Mouse (Mus musculus) ES-E14 (cell line): ENCODE measurements around the gene Ubr1. TPM values are rescaled to one million over a fixed set of nuclear protein-coding genes. Genes with fewer than 3 reads are reported as not detected.
A peak's percentile ranks its signal among the peaks of the same experiment; 100 is the strongest.
"Not testable (repeated sequence)": the region's sequence is repeated elsewhere in the genome, so short reads cannot be mapped to it uniquely, and the experiment has no call there.

ENCODE experiments used
- DNase-seq: peaks from one replicate; pipeline ENCODE4 v3.0.0-alpha.2; 2013; ENCODE audit warnings: low read depth, low spot score
- H3K27ac ChIP-seq: 2 replicates; pipeline ENCODE4 v1.5.1; 2012; ENCODE audit warnings: low read depth, mild to moderate bottlenecking, low read length, moderate library complexity, mixed read lengths; ENCODE audit not compliant: poor library complexity, insufficient read depth, severe bottlenecking
- H3K36me3 ChIP-seq: 2 replicates; pipeline ENCODE4 v1.6.1; 2012; ENCODE audit warnings: mild to moderate bottlenecking, low read length, moderate library complexity, mixed read lengths; ENCODE audit not compliant: control insufficient read depth, poor library complexity, insufficient read depth, severe bottlenecking
- H3K4me1 ChIP-seq, 2 experiments: fragments of 150-350 bp in 1 of 2; sonication (generic) in 1 of 2; 2 replicates each; pipeline ENCODE4 v1.6.1; 2012; ENCODE audit warnings: low read length in 2 of 2, mild to moderate bottlenecking in 1 of 2, mixed read lengths in 1 of 2; ENCODE audit not compliant: control insufficient read depth in 2 of 2, insufficient read depth in 2 of 2, poor library complexity in 1 of 2
- H3K4me3 ChIP-seq, 2 experiments: fragments of 150-350 bp in 1 of 2; sonication (generic) in 1 of 2; 2 replicates each; pipeline ENCODE4 v1.5.1; 2012; ENCODE audit warnings: low read length in 2 of 2, low read depth in 1 of 2, mild to moderate bottlenecking in 1 of 2, mixed read lengths in 1 of 2; ENCODE audit not compliant: insufficient read depth in 1 of 2, poor library complexity in 1 of 2, severe bottlenecking in 1 of 2
- H3K9ac ChIP-seq: 2 replicates; pipeline ENCODE4 v1.6.1; 2012; ENCODE audit warnings: low read depth, mild to moderate bottlenecking, low read length, mixed read lengths; ENCODE audit not compliant: poor library complexity, insufficient read depth, severe bottlenecking
- H3K9me3 ChIP-seq: fragments of 150-350 bp; sonication (generic); 2 replicates; pipeline ENCODE4 v1.6.1; 2012; ENCODE audit warnings: low read depth, mild to moderate bottlenecking, low read length; ENCODE audit not compliant: control insufficient read depth, insufficient read depth
- CHD2 ChIP-seq: IDR thresholded peaks from 2 replicates; pipeline ENCODE4 v1.6.1; 2014; ENCODE audit warnings: mild to moderate bottlenecking, low read depth, low read length, inconsistent platforms
- HCFC1 ChIP-seq: IDR thresholded peaks from 2 replicates; pipeline ENCODE4 v1.6.1; 2012; ENCODE audit warnings: low read length, inconsistent platforms, borderline replicate concordance; ENCODE audit not compliant: insufficient read depth
- MAFK ChIP-seq: IDR thresholded peaks from 2 replicates; pipeline ENCODE4 v1.6.1; 2014; ENCODE audit warnings: mild to moderate bottlenecking, low read depth, low read length, inconsistent platforms; ENCODE audit not compliant: insufficient read depth
- ZC3H11A ChIP-seq: IDR thresholded peaks from 2 replicates; pipeline ENCODE4 v1.6.1; 2012; ENCODE audit warnings: low read depth, mild to moderate bottlenecking, inconsistent platforms, low read length, borderline replicate concordance
- ZNF384 ChIP-seq: IDR thresholded peaks from 2 replicates; pipeline ENCODE4 v1.6.1; 2012; ENCODE audit warnings: low read depth, low read length, inconsistent platforms
- in situ Hi-C, 2 experiments: fragments of 600-800 bp; cut with MboI; formaldehyde crosslinking; loops; one replicate each; pipeline ENCODE4 v1.15.1; 2025; ENCODE audit warnings: low sequenced_read_pairs in 2 of 2, inconsistent platforms in 1 of 2; ENCODE audit not compliant: unreplicated experiment in 2 of 2
- total RNA-seq: library from RNA; depleted of rRNA; stranded (reverse); fragments of 300-350 nt; gene quantifications from 2 replicates; pipeline ENCODE4 v1.2.3, GENCODE M21; 2012

Ubr1 gene
- total RNA-seq, 1 experiment, result 21.9 TPM

GRCm38 (mm10) chr2:120977926-120978692, 7.6 kb upstream of the Ubr1 start:
- Histone ChIP-seq H3K4me1 (peaks cover 2% of the 10 kb centered on the region in 2 experiments; a peak in 1 of 4 replicates), H3K36me3 (no peaks in the 10 kb centered on the region), H3K9me3 (no peaks in the 10 kb centered on the region), H3K9ac (no peak overlapping the region), H3K4me3 (peak overlapping the region; percentile 77 to 85; a peak in 2 of 4 replicates), H3K27ac (no peak overlapping the region)
- DNase-seq, result no peak
- in situ Hi-C loops, result no loop called here
- TF ChIP-seq ZNF384 (no peak), ZC3H11A (no peak), MAFK (no peak), CHD2 (no peak), HCFC1 (no peak)

- Histone ChIP-seq H3K4me3 (peak within 1 kb of the TSS; percentile 77 to 85), H3K27ac (no peak within 1 kb of the TSS), H3K9me3 (no peaks in the 10 kb centered on the region), H3K9ac (peak within 1 kb of the TSS; percentile 79), H3K36me3 (no peaks in the 10 kb centered on the region), H3K4me1 (peaks cover 2 to 3% of the 10 kb centered on the region in 2 experiments; a peak in 1 of 4 replicates)
- in situ Hi-C loops, result no loop called here
- TF ChIP-seq ZC3H11A (no peak), MAFK (no peak), CHD2 (no peak), HCFC1 (no peak), ZNF384 (no peak)
- DNase-seq, result no peak
Measured at GRCm38 (mm10) chr2:120976990-120977925, 6.7 kb upstream of the Ubr1 start, which contains the start of gene Tmem62. Gene Tmem62 (plus strand): TSS chr2:120977017.

- H3K4me3 ChIP-seq, result peak overlapping the region in 1 of 2 experiments; percentile 77; a peak in 1 of 4 replicates
- DNase-seq, result no peak
- H3K36me3 ChIP-seq, result no peaks in the 10 kb centered on the region
- TF ChIP-seq ZNF384, result no peak
- no peak for TF ChIP-seq MAFK
- no peak for TF ChIP-seq HCFC1
- no peak for TF ChIP-seq ZC3H11A
- no peak for TF ChIP-seq CHD2
- no peak overlapping the region for H3K27ac ChIP-seq
- H3K4me1 ChIP-seq, result peaks cover 2 to 3% of the 10 kb centered on the region in 2 experiments; a peak in 1 of 4 replicates
- H3K9ac ChIP-seq, result no peak overlapping the region
- H3K9me3 ChIP-seq, result no peaks in the 10 kb centered on the region
- in situ Hi-C loops, result no loop called here
Measured at GRCm38 (mm10) chr2:120976308-120976707, 5.8 kb upstream of the Ubr1 start.

- H3K36me3 ChIP-seq, result no peaks in the 10 kb centered on the region
- peak overlapping the region in 1 of 2 experiments; percentile 49; a peak in 2 of 4 replicates for H3K4me3 ChIP-seq
- H3K9me3 ChIP-seq, result no peaks in the 10 kb centered on the region
- no peak overlapping the region for H3K27ac ChIP-seq
- TF ChIP-seq CHD2, result no peak
- no peak for TF ChIP-seq HCFC1
- no peak for TF ChIP-seq ZC3H11A
- TF ChIP-seq MAFK, result no peak
- TF ChIP-seq ZNF384, result no peak
- H3K4me1 ChIP-seq, result peaks cover 2 to 3% of the 10 kb centered on the region in 2 experiments; a peak in 1 of 4 replicates
- H3K9ac ChIP-seq, result no peak overlapping the region
- DNase-seq, result no peak
- in situ Hi-C loops, result no loop called here
Measured at GRCm38 (mm10) chr2:120972964-120973363, 2.4 kb upstream of the Ubr1 start.

- H3K9ac ChIP-seq, H3K9me3 ChIP-seq, H3K4me3 ChIP-seq, DNase-seq, H3K27ac ChIP-seq, H3K36me3 ChIP-seq, H3K4me1 ChIP-seq, in situ Hi-C loops: not testable (repeated sequence)
Measured at GRCm38 (mm10) chr2:120972257-120972656, 1.7 kb upstream of the Ubr1 start.
